Mouse (Mus musculus): Measurements from ENCODE around the gene Slc25a42.

Slc25a42 gene

GRCm38 (mm10) chr8:70171240-70171639 is 40.9 kb downstream of the Slc25a42 start:
- DNase-seq (ENCODE audit: low spot score in 2 of 2) = no peak

GRCm38 (mm10) chr8:70170748-70171147 is 41.4 kb downstream of the Slc25a42 start:
- DNase-seq (ENCODE audit: low spot score in 2 of 2) = no peak

- no peak for DNase-seq (ENCODE audit: low spot score in 2 of 2)
These were observed 42.0 kb downstream of the Slc25a42 start for GRCm38 (mm10) chr8:70170116-70170515.

DNA sequence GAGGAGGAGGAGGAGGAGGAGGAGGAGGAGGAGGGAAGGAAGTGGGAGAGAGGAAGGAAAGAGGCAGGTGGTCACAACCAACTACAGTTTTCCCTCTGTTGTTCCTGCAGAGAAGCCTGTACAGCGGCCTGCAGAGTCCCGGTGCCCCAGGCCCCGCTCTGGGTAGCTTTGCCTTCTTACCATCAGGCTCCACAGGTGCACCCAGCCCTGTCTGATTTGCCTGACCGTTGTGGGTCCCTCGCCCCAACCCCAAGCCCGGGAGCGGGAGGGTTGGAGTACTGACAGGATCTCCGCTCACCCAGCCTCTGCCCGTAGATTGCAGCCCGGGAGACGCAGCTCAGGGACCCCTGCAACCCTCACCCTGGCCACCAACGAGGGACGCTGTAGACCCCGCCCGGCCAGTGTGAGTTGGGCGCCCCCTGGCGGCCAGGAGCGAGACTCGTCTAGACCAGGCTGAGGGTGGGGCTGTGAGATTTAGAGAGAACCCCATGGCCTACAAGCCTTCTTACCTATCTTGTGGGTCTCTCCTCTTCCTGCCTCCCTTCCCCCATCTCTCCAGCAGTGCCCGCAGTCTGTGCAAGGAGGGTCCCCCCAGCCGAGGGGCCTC is 45.5 kb downstream of the Slc25a42 start:
- DNase-seq (ENCODE audit: low spot score in 2 of 2) = no peak

DNA sequence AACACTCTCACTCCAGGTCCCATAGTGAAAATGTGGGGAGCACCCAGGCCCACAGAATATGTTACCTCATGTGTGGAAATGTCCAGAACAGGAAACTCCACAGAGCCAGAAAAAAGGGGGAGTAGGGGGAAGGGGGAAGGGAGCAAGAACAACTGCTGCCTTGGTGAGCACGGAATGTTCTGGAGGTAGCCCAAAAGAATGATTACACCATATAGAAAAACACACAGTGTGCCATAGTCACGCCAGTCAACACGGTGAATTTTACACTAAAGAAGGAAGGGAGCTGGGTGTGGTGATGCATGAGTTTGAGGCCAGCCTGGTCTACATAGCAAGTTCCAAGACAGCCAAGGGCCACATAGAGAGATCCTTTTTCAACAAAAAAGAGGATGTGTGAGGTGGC is 48.8 kb downstream of the Slc25a42 start:
- DNase-seq (ENCODE audit: low spot score in 2 of 2) = no peak

DNA sequence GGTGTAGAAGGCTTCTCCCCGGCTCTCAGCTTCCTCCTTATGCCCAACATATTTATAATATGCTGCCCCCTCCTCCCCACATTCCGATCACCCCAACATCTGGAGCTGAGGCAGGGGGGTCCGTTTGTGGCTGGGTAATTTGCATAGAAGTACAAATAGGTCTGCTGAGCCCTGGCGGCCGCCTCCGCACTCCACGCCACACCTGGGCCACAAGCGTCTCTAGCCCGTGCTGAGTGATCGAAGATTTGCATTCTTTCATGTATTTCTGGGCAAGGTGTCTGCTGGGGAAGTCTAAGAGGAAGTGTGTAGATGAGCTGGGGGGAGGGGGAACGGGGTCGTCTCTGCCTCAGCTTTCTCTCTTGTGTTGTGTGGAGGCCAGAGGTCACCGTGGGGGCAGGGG is 52.1 kb downstream of the Slc25a42 start:
- no peak for DNase-seq (ENCODE audit: low spot score in 2 of 2)

DNA sequence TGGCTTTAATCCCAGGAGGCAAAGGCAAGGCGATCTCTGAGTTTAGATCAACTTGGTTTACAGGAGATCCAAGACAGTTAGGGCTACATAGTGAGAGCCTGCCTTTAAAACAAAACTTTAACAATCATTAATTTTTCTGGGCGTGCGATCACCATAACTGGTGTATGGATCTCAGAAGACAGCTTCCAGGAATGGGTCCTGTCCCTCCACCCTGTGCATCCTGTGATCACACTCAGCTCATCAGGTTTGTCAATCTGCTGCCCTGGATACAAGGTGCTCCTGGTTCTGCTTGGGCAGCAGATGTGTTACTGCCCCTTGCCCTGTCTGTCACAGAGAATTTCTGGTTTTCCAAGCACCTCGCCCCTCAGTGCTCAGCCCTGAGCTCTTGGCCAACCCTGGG is 52.9 kb downstream of the Slc25a42 start:
- no peak for DNase-seq (ENCODE audit: low spot score in 2 of 2)

DNA sequence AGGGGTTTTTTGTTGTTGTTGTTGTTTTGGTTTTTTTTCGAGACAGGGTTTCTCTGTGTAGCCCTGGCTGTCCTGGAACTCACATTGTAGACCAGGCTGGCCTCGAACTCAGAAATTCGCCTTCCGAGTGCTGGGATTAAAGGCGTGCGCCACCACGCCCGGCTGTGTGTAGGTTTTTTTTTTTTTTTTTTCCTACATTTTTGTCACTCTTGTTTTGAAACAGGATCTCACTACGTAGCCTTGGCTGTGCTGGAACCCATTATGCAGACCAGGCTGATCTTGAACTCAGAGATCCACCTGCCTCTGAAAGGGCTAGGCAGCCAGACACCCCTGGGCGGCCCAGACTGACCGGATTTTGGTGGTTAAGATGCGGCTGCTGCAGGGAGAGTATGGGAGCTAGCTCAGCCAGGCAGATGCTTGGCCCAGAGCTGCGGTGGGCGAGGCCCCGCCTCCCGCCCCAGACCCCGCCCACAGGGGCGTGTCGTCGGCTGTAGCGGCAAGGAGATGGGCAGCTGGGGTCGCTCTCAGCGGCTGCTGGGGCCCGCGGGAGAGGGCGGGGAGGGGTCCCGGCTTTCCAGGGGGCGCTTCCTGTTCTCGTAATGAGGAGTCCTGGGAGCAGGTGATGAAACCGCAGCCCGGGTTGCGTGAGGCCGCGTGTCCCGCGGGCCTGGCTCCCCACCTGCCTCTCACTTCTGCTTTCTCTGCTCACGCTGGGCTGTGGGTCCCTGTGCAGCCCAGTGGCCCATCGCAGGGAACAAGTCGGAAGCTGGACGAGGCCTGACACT is 53.8 kb downstream of the Slc25a42 start:
- DNase-seq (ENCODE audit: low spot score in 2 of 2) = peak; percentile 36 to 41

DNA sequence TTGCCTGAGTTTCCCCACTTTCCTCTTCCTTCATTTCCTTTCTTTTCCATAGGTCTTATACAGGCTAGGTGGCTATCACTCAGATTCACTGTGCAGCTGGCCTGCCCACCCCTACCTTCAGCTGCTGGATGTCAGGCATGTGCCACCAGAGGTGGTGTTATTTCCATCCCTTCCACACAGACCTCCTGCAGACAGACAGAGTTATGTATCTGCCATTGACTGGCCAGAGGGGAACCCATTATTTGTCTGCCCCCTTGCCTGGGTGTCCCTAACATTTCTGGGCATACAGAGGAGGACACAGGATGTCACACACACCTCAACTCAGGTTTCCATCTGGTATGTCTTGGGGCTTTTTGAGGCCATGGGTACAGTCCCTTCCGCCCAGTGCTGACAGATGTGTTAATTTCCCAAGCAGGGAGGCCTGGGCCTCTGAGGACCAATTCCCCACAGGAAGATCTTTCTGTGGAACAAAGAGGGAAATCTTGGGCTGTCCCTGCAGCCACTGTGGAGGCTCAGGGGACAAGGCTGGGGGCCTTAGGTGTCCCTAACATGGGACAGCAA is 54.8 kb downstream of the Slc25a42 start:
- DNase-seq (ENCODE audit: low spot score in 2 of 2) = no peak

DNA sequence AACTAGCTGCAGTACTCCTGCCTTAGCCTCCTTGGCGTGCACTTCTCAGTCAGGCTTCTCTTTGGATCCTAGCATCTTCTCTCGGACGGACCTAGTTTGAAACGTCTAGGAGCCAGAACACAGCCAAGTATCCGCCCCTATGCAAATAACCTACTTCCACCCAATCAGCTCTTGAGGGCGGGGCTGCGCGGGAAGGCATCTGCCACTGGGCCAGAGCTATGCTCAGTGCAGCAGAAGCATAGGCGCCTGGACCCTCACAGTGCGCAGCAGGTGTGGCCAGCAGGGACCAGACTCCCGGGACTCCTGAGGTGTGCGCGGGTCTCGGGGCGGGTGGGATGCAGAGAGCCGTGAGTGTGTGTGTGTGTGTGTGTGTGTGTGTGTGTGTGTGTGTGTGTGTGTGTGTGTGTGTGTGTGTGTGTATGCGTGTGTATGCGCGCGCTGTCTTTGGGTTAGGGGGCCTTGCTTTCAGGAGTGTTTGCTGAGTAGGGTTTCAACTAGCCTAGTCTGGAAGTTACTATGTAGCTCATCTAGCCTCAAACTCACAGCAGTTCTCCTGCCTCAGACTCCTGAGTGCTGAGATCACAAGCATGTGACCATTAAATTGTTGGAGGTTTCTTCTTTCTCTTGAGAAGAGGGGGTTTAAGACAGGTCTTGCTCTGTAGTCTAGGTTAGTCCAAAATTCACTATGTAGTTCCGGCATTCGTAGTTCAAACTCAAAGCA is 59.4 kb downstream of the Slc25a42 start:
- DNase-seq (ENCODE audit: low spot score in 2 of 2) = no peak

- DNase-seq (ENCODE audit: low spot score in 2 of 2) = no peak
These were observed 61.9 kb downstream of the Slc25a42 start for GRCm38 (mm10) chr8:70150158-70150557.

GRCm38 (mm10) chr8:70147678-70148607 is 64.2 kb downstream of the Slc25a42 start:
- no peak for DNase-seq (ENCODE audit: low spot score in 2 of 2)

GRCm38 (mm10) chr8:70139981-70140380 is 72.1 kb downstream of the Slc25a42 start:
- no peak for DNase-seq (ENCODE audit: low spot score in 2 of 2)

GRCm38 (mm10) chr8:70139026-70139857 is 72.9 kb downstream of the Slc25a42 start, which contains the start of the genes Rfxank, Borcs8 and Mef2b:
TSS of gene Rfxank (minus strand) at chr8:70139154.
TSS of gene Borcs8 (plus strand) at chr8:70139499.
TSS of gene Mef2b (plus strand) at chr8:70139711.
- peak; percentile 97 to 98 for DNase-seq (ENCODE audit: low spot score in 2 of 2)

DNA sequence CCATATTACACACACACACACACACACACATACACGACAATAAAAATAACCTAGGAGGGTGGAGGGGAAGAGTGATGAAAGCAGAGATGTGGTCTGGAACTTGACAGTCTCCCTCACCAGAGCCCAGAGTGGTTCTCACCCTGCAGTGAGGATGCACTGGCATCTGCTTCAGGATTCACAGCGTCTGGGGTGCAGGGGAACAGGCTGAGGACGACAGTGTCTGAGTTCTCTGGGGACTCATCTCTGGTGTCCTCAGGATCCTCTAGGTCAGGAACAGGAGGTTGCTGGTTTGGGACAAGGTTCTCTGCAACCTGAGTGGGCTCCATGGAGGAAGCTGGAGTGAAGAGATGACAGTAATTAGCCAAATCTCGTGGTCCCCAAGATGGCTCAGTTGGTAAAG is 74.2 kb downstream of the Slc25a42 start:
- DNase-seq (ENCODE audit: low spot score in 2 of 2) = no peak

- DNase-seq (ENCODE audit: low spot score in 2 of 2) = no peak
These were observed 75.5 kb downstream of the Slc25a42 start for GRCm38 (mm10) chr8:70136591-70136990.

- no peak for DNase-seq (ENCODE audit: low spot score in 2 of 2)
These were observed 77.2 kb downstream of the Slc25a42 start for GRCm38 (mm10) chr8:70134931-70135330.
